Mouse (Mus musculus): ENCODE measurements at regions not wholly inside any gene's neighbourhood (a gene's known extent, or its start where the extent isn't known, plus 50 kb on each side); places are given as distances from the start of the nearest gene placed in this dataset.
"Not testable (repeated sequence)": the region's sequence is repeated elsewhere in the genome, so short reads cannot be mapped to it uniquely, and the experiment has no call there.

DNA sequence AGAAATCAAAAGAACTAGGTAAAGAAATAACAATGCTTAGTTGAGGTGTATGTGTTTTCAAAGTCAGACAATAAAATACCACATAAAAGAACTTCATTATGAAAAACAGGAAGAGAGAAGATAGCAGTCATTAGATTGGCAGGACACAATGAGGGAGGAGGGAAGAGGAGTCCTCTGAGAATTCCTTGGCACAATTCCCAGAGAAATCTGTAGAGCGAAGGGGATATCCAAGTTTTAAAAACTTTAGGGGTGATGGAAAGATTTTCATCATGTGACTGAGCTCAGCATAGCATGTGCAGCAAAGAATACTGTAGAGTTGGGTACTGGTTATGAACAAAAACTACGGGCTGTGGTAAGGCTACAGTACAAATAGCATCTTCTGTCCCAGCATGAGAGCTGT, 141.3 kb upstream of the Ddhd1 start:
- in situ Hi-C loops (cut with MboI; ENCODE audit: unreplicated experiment in 2 of 2): loop anchor here in 1 of 2 experiments (25.0 kb wide), 2 partner anchors 537 to 837 kb away; no protein-coding TSS in a partner anchor

DNA sequence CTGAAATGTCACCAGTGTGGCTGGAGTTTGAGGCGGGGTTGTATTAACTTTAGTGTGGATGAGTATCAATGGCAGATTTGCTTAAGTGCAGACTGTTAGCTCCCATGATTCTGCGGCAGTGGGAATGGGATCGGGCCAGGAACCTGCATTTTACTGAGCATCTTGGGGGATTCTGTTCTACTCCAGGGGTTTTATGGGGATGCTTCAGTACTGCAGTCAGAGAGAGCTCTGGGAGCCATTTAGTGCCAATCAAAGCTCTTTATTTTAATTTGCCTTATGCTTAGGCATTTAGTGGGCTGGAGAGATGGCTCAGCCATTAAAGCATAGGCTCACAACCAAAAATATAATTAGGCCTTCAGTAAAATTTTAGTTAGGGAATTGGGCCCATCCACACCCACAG, 148.0 kb upstream of the Ddhd1 start:
- in situ Hi-C loops (cut with MboI; ENCODE audit: unreplicated experiment in 2 of 2): no loop called here

GRCm38 (mm10) chr14:45806726-45807280, 148.9 kb upstream of the Ddhd1 start:
- in situ Hi-C loops (cut with MboI; ENCODE audit: unreplicated experiment in 2 of 2): no loop called here

GRCm38 (mm10) chr14:45807767-45808166, 149.8 kb upstream of the Ddhd1 start:
- in situ Hi-C loops (cut with MboI; ENCODE audit: unreplicated experiment in 2 of 2): no loop called here

DNA sequence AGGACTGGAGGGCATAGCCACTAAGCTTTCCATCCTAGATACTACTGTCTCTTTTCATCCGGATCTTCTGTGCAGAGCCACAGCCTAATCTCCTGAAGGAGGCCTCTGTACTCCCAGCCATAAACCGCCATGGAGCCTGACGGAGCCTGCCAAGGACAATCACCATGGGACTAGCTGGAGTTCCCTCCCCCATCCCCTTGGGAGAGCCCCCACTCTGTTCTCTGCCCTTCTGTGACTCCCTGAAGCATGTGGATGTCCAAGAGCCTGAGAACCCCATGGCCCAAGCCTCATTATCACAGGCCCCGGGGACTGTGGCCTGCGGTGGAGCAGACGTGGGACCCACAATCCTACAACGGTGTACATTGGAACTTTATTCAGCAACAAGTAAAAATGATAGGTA, 151.5 kb upstream of the Ddhd1 start:
- in situ Hi-C loops (cut with MboI; ENCODE audit: unreplicated experiment in 2 of 2): no loop called here

- in situ Hi-C loops (cut with MboI; ENCODE audit: unreplicated experiment in 2 of 2): no loop called here
These were observed 152.2 kb upstream of the Ddhd1 start for GRCm38 (mm10) chr14:45810101-45810500.

DNA sequence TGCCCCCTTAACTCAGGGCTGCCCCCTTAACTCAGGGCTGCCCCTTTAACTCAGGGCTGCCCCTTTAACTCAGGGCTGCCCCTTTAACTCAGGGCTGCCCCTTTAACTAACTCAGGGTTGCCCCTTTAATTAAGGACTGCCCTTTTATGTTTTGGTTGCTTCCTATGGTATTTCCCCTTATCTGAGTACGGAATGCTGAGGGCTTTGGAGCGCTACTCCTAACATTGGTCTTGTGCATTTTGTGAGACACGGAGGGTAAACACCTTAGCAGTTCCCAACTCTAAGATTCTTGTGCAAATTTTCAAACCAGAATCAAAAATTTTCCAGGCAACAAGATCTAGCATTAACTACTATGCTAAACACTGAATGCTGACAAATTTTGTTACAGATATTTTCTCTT, 152.7 kb upstream of the Ddhd1 start:
- in situ Hi-C loops (cut with MboI; ENCODE audit: unreplicated experiment in 2 of 2): no loop called here

DNA sequence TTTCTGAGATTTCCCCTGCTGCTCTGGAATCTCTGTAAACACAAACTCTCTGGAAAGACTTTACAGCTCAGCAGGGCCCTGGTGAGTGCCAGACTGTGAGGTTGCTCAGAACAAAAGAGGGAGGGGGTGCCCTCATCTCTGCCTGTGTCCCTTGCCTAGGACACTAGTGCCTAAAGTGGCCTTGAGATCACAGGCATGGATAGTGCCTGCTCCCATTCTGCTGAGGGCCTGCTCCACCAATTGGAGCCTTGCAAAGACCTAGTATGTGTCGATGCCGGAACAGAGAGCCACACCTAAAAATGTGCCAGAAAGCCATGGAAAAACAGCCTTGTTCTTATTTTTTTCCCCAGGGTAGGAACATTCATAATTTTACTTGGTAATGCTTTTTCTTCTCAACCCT, 157.7 kb upstream of the Ddhd1 start:
- in situ Hi-C loops (cut with MboI; ENCODE audit: unreplicated experiment in 2 of 2): no loop called here

DNA sequence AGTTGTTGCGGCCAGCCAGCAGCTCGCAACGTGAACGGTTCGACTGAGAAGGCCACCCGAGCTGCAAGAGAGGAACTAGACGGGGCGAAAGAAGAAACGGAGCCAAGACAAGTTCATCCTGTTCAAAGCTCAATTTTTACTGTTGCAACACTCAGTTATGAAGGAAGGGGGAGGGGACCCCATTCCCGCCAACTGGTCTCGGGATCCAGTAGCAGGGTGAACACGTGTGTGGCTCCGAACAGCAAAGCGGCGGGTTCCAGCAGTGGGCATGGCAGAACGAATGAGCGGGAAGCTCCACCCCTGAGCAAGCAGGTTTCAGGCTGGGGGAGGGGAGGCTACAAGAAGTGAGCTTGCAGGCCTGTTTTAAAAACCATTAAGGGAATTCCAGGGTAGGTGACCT, 158.7 kb upstream of the Ddhd1 start:
- in situ Hi-C loops (cut with MboI; ENCODE audit: unreplicated experiment in 2 of 2): not testable (repeated sequence)

GRCm38 (mm10) chr14:45817756-45818155, 159.8 kb upstream of the Ddhd1 start:
- in situ Hi-C loops (cut with MboI; ENCODE audit: unreplicated experiment in 2 of 2): no loop called here

- in situ Hi-C loops (cut with MboI; ENCODE audit: unreplicated experiment in 2 of 2): no loop called here
These were observed 166.7 kb upstream of the Ddhd1 start for GRCm38 (mm10) chr14:45824601-45825000.

GRCm38 (mm10) chr14:45826023-45826422, 168.1 kb upstream of the Ddhd1 start:
- in situ Hi-C loops (cut with MboI; ENCODE audit: unreplicated experiment in 2 of 2): no loop called here

GRCm38 (mm10) chr14:45827096-45827495, 169.2 kb upstream of the Ddhd1 start:
- in situ Hi-C loops (cut with MboI; ENCODE audit: unreplicated experiment in 2 of 2): no loop called here

DNA sequence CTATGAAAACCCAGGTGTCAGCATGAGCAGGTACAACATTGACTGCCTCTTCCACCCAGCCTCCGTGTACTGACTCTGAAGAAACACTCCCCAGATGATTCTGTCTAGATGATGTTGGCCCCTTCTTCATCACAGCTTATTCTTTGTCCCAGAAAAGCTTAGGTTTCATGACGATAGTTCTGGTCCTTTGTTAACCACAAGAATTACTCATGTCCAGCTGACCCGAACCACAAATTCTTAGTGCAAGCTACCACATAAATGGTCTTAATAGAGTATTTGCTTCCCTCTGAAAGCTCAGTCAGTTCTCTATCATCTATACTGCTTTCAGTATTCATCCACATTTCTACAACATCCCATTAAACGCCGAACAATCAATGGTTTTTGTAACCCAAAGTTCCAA, 172.5 kb upstream of the Ddhd1 start:
- in situ Hi-C loops (cut with MboI; ENCODE audit: unreplicated experiment in 2 of 2): no loop called here

DNA sequence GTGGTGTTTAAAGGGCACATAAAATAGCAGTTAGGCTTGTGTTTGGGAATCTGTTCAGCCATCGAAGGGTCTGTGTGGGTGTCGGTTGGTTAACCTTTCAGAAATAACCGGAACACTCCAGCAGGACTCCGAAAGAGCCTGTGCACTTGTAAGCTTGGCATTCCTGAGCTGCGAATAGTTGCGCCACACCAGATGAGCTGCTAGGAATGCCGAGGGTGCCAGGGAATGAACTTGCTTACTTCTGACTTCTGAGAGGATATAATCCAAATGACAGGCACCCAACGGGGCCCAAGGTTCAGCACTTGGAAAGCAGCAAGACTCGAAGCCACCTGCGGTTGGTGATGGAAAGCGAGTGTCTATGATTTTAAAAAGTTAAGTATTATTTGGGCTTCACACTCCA, 179.1 kb upstream of the Ddhd1 start:
- in situ Hi-C loops (cut with MboI; ENCODE audit: unreplicated experiment in 2 of 2): no loop called here

- in situ Hi-C loops (cut with MboI; ENCODE audit: unreplicated experiment in 2 of 2): no loop called here
These were observed 185.9 kb upstream of the Ddhd1 start for GRCm38 (mm10) chr14:45843829-45844228.

DNA sequence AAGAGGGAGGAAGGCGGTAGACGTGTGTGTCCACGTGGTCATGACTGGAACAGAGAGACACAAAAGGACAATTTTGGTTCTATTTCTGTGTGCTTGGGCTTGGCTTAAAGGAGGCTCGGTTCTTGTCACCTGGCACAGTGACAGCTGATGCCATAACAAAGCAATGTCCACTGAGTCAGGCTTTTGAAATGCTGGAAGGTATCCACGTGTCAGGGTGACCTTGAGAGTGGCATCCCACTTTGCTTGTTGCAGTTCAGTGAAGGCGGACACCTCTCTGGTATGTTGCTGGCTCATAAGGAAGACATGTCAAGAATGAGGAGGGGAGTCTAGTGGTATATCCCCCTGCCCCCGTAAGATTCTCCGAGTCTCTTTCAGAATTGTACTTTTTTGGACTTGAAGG, 192.6 kb upstream of the Ddhd1 start:
- in situ Hi-C loops (cut with MboI; ENCODE audit: unreplicated experiment in 2 of 2): no loop called here

DNA sequence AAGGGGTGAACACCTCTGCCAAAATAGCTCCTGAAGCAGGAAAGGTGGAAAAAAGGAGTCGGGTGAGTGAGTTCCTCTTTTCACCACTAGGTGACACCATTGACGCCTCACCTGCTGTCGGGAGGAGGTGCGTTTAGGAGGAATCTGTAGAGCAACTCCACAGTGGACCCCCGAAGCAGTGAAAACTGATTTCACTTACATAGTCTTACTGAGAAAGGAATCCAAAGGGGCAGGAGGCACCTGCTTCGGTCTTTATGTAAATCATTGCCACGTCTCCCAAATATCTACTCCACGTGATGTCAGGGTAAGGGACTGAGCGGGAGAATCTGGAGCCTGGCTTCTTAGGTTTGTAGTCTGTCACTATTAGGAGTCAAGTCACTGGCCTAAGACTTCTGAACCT, 220.5 kb upstream of the Ddhd1 start:
- in situ Hi-C loops (cut with MboI; ENCODE audit: unreplicated experiment in 2 of 2): no loop called here

- in situ Hi-C loops (cut with MboI; ENCODE audit: unreplicated experiment in 2 of 2): no loop called here
These were observed 262.8 kb upstream of the Ddhd1 start for GRCm38 (mm10) chr14:45920783-45921182.

DNA sequence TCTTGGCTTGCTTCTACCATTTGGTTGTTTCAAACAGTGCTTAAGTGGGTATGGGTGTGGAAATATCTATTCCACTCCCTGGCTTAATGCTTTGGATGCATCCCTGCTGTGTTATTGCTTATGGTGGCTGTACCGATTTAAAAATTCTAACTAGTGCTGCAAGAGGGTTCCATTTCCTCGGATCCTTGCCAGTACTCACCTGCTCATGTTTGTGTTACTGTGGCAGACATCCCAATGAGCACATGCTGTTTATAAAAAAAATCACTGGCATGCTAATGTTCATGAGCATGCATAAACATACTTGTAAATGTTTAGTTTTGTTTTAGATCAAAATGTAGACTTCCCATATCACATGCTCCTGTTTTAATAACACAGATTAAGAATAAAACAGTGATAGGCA, 285.6 kb upstream of the Ddhd1 start:
- in situ Hi-C loops (cut with MboI; ENCODE audit: unreplicated experiment in 2 of 2): no loop called here

- in situ Hi-C loops (cut with MboI; ENCODE audit: unreplicated experiment in 2 of 2): no loop called here
These were observed 286.2 kb upstream of the Ddhd1 start for GRCm38 (mm10) chr14:45944101-45944500.

GRCm38 (mm10) chr14:45944506-45944905, 286.6 kb upstream of the Ddhd1 start:
- in situ Hi-C loops (cut with MboI; ENCODE audit: unreplicated experiment in 2 of 2): no loop called here

DNA sequence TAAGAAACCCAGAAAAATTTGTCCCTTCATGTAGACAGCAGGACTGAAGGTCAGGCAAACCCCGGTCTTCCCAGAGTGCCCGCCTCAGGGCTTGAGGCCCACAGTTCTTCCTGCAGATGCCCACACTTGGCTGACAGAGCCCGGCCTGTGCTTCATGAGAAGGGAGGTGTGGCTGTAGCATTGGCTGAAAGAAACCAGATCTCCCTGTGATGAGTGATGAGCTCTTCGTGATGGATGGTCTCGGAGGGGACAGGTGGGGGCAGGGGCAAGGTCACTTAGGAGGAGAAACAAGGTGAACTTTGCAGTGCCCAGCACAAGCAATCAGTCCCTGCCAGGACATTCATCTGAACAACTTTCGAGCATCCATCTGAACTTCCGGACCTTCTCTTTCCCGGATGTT, 298.7 kb upstream of the Ddhd1 start:
- in situ Hi-C loops (cut with MboI; ENCODE audit: unreplicated experiment in 2 of 2): no loop called here
